In the genomic region with DNA sequence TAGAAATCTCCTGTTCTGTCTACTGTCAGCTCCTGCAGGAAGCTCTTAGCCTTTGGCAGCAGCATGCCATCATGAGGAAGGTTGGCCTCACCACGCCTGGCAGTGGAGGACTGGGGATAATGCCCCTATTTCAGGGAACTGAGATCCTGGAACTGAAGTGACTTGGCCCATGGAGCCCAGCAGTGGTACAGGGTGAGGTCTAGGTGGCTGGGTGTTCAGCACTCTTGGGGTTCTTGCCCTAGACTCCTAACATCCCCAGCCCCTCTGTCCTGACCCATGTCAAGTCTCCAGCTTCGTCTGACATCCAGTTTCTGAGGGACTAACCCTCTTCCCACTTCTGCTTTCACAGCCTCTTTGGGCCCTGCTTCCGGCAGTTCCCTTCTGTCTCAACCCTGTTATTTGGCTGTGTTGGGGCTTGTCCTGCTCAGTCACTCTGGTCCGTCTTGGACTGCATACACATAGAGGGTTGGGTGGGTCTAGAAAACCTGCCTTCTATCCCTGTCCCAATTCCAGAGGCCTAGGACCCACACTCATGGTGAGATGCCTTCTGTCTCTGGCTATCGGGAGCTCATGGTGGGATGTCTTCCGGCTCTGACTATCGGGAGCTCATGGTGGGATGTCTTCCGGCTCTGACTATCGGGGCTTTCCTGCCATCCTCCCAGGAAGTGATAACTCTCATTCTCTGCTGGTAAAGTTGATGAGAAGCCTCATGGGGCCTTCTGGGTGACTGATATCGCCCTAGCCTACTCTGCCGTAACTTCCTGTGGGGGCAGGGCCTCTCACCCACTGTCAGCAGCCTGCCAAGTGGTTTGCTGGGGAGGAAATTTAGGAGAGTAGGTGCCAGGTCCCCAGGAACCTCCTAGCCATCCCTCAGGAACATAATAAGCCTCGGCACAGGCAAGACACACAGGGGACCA, we compare ENCODE assay signal across 9 mouse cellular contexts. TPM values are rescaled to one million over a fixed set of nuclear protein-coding genes. Genes with fewer than 3 reads are reported as not detected.
DNase-seq lines count a peak whose midpoint lies in the region; ATAC-seq and TF ChIP-seq lines count a peak whose summit lies in the region.
"Had no signal": no experiment of that assay in that cellular context is flagged by ENCODE, and none has a peak within 500 bp of the region (broad histone marks: within the 10 kb centered on the region; RNA-seq: fewer than 3 reads in every experiment).

No protein-coding gene starts in this region.

- intact Hi-C loops in heart, postnatal 36 days (cut with DNase I) = no loop called here
- intact Hi-C loops in left cerebral cortex, postnatal 14 days (cut with DNase I) = loop anchor here (5.0 kb wide), 1 partner anchor 85 kb away; a partner anchor contains a TSS

- TF ChIP-seq EP300 in liver, postnatal 0 days (IDR thresholded peaks at IDR 0.05; ENCODE audit: low read depth) = peak; percentile 89
- TF ChIP-seq EP300 in stomach, postnatal 0 days (optimal IDR thresholded peaks at IDR 0.05) = no peak

- peaks cover 95% of the 10 kb centered on the region for H3K36me3 ChIP-seq in erythroblast, embryonic 14.5 days (ENCODE audit: control insufficient read depth)
- peaks cover 54% of the 10 kb centered on the region for H3K36me3 ChIP-seq in liver, postnatal 0 days (replicated peaks; ENCODE audit: insufficient read depth, low read length)
- peaks cover 10% of the 10 kb centered on the region; the same call in 1 of the 2 replicates for H3K36me3 ChIP-seq in stomach, postnatal 0 days (ENCODE audit: control insufficient read depth, insufficient read depth, low read length)

- H3K27me3 ChIP-seq in erythroblast, embryonic 14.5 days (ENCODE audit: control insufficient read depth) = no peaks in the 10 kb centered on the region
- no peaks in the 10 kb centered on the region for H3K27me3 ChIP-seq in liver, postnatal 0 days (ENCODE audit: insufficient read depth, low read length)
- no peaks in the 10 kb centered on the region for H3K27me3 ChIP-seq in stomach, postnatal 0 days (ENCODE audit: control insufficient read depth, insufficient read depth, low read length)
- H3K27me3 ChIP-seq: embryonic facial prominence, embryonic 12.5 days had no signal

- peak overlapping the region; percentile 97 for H3K27ac ChIP-seq in liver, postnatal 0 days (ENCODE audit: low read depth)
- peak overlapping the region; percentile 53 for H3K27ac ChIP-seq in stomach, postnatal 0 days (replicated peaks)
- H3K27ac ChIP-seq: embryonic facial prominence, embryonic 12.5 days had no signal

- H3K4me2 ChIP-seq in liver, postnatal 0 days (ENCODE audit: low read depth, low read length) = peak overlapping the region; percentile 80
- H3K4me2 ChIP-seq in stomach, postnatal 0 days (replicated peaks; ENCODE audit: low read depth) = no peak overlapping the region
- H3K4me2 ChIP-seq: embryonic facial prominence, embryonic 12.5 days had no signal

- peaks cover 65% of the 10 kb centered on the region for H3K4me1 ChIP-seq in erythroblast, embryonic 14.5 days (ENCODE audit: control insufficient read depth)
- peaks cover 18% of the 10 kb centered on the region for H3K4me1 ChIP-seq in liver, postnatal 0 days (ENCODE audit: insufficient read depth)
- no peaks in the 10 kb centered on the region for H3K4me1 ChIP-seq in stomach, postnatal 0 days (replicated peaks; ENCODE audit: control insufficient read depth, insufficient read depth)
- H3K4me1 ChIP-seq: embryonic facial prominence, embryonic 12.5 days had no signal

- peak overlapping the region; percentile 71 for H3K4me3 ChIP-seq in erythroblast, embryonic 14.5 days (replicated peaks)
- peak overlapping the region; percentile 54 for H3K4me3 ChIP-seq in liver, postnatal 0 days (ENCODE audit: low read depth, low read length)
- H3K4me3 ChIP-seq in stomach, postnatal 0 days (ENCODE audit: low read depth, low read length) = no peak overlapping the region
- H3K4me3 ChIP-seq: embryonic facial prominence, embryonic 12.5 days had no signal

- 22% methylated on average over 12 of the region's 12 CpGs for WGBS in liver, postnatal 0 days (ENCODE audit: insufficient replicate concordance)
- WGBS in stomach, postnatal 0 days = 72% methylated on average over 12 of the region's 12 CpGs

- ATAC-seq in liver, postnatal 0 days = peak; percentile 85
- ATAC-seq in stomach, postnatal 0 days (ENCODE audit: low FRiP score, low TSS enrichment) = no peak

- no peaks in the 10 kb centered on the region for H3K9me3 ChIP-seq in erythroblast, embryonic 14.5 days (ENCODE audit: control insufficient read depth, low read length)
- no peaks in the 10 kb centered on the region for H3K9me3 ChIP-seq in liver, postnatal 0 days (ENCODE audit: low read length)
- H3K9me3 ChIP-seq in stomach, postnatal 0 days (ENCODE audit: control insufficient read depth, low read length) = no peaks in the 10 kb centered on the region
- H3K9me3 ChIP-seq: embryonic facial prominence, embryonic 12.5 days had no signal

- TF ChIP-seq CTCF in liver, postnatal 0 days (IDR thresholded peaks at IDR 0.05; ENCODE audit: low read depth) = no peak
- TF ChIP-seq CTCF in stomach, postnatal 0 days (IDR thresholded peaks at IDR 0.05; ENCODE audit: low read depth) = no peak

- H3K9ac ChIP-seq in liver, postnatal 0 days (replicated peaks) = peak overlapping the region; percentile 73
- no peak overlapping the region for H3K9ac ChIP-seq in stomach, postnatal 0 days (ENCODE audit: low read length)
- H3K9ac ChIP-seq: embryonic facial prominence, embryonic 12.5 days had no signal

- DNase-seq in heart, adult 18-20 months = peak; percentile 24 to 46
- no peak for DNase-seq in heart, postnatal 36 days
- DNase-seq in liver, postnatal 0 days = peak; percentile 81
- DNase-seq in stomach, postnatal 0 days (ENCODE audit: low spot score) = no peak
- no peak for DNase-seq in neural tube, embryonic 10.5 days (ENCODE audit: extremely low spot score, low spot score)
- no peak for DNase-seq in left cerebral cortex, postnatal 14 days (ENCODE audit: low spot score in 2 of 2)
- DNase-seq in Muller cell, postnatal 12 days (ENCODE audit: inconsistent ontology term) = no peak

RNA-seq across cellular contexts. Expression of a gene that starts 1.5 kb away (rescaled TPM):
- total RNA-seq in heart, adult 18-20 months (2021) = 1 to 10 TPM; 4.4 to 6.0 TPM
- 1 to 10 TPM; 4.2 to 5.9 TPM for total RNA-seq in heart, postnatal 36 days (2021)
- 48.3 and 49.3 TPM in 2 replicates for polyA plus RNA-seq in erythroblast, embryonic 14.5 days (2012)
- 60.5 and 70.2 TPM in 2 replicates for polyA plus RNA-seq in liver, postnatal 0 days (2015; fragmentation: Nextera tagmentation; extraction: Ambion mirVana)
- polyA plus RNA-seq in stomach, postnatal 0 days (2015; fragmentation: Nextera tagmentation; extraction: Ambion mirVana) = 7.6 and 8.1 TPM in 2 replicates
- total RNA-seq in left cerebral cortex, postnatal 14 days (2021) = 1 to 10 TPM; 4.5 to 4.6 TPM

RNA-seq across cellular contexts. Expression of a gene that starts 21.9 kb away (rescaled TPM):
- total RNA-seq in heart, adult 18-20 months (2021) = 10 to 100 TPM; 22.4 to 26.4 TPM
- 10 to 100 TPM; 23.0 to 25.5 TPM for total RNA-seq in heart, postnatal 36 days (2021)
- 0.10 and 0.16 TPM in 2 replicates for polyA plus RNA-seq in erythroblast, embryonic 14.5 days (2012)
- polyA plus RNA-seq in liver, postnatal 0 days (2015; fragmentation: Nextera tagmentation; extraction: Ambion mirVana) = 2.9 and 4.1 TPM in 2 replicates
- polyA plus RNA-seq in stomach, postnatal 0 days (2015; fragmentation: Nextera tagmentation; extraction: Ambion mirVana) = 10.0 and 10.1 TPM in 2 replicates
- total RNA-seq in left cerebral cortex, postnatal 14 days (2021) = 10 to 100 TPM; 19.1 to 20.7 TPM

RNA-seq across cellular contexts. Expression of a gene that starts 21.9 kb away (rescaled TPM):
- total RNA-seq in heart, adult 18-20 months (2021) = 10 to 100 TPM; 23.7 to 25.4 TPM
- 10 to 100 TPM; 27.0 to 28.9 TPM for total RNA-seq in heart, postnatal 36 days (2021)
- 1.1 and 1.8 TPM in 2 replicates for polyA plus RNA-seq in erythroblast, embryonic 14.5 days (2012)
- polyA plus RNA-seq in liver, postnatal 0 days (2015; fragmentation: Nextera tagmentation; extraction: Ambion mirVana) = 11.6 and 14.5 TPM in 2 replicates
- 21.1 and 21.2 TPM in 2 replicates for polyA plus RNA-seq in stomach, postnatal 0 days (2015; fragmentation: Nextera tagmentation; extraction: Ambion mirVana)
- total RNA-seq in left cerebral cortex, postnatal 14 days (2021) = 10 to 100 TPM in 1 of 2 experiments, 1 to 10 TPM in 1; 8.7 to 10.1 TPM

RNA-seq across cellular contexts. Expression of a gene that starts 22.0 kb away (rescaled TPM):
- total RNA-seq in heart, adult 18-20 months (2021) = 100 to 1,000 TPM; 137 to 160 TPM
- total RNA-seq in heart, postnatal 36 days (2021) = 100 to 1,000 TPM in 1 of 2 experiments, 10 to 100 TPM in 1; 98.7 to 126 TPM
- 9.2 and 15.0 TPM in 2 replicates for polyA plus RNA-seq in erythroblast, embryonic 14.5 days (2012)
- 47.2 and 51.4 TPM in 2 replicates for polyA plus RNA-seq in liver, postnatal 0 days (2015; fragmentation: Nextera tagmentation; extraction: Ambion mirVana)
- 67.9 and 69.7 TPM in 2 replicates for polyA plus RNA-seq in stomach, postnatal 0 days (2015; fragmentation: Nextera tagmentation; extraction: Ambion mirVana)
- 100 to 1,000 TPM; 155 to 165 TPM for total RNA-seq in left cerebral cortex, postnatal 14 days (2021)

RNA-seq across cellular contexts. Expression of a gene that starts 25.4 kb away (rescaled TPM):
- total RNA-seq in heart, adult 18-20 months (2021) = 10 to 100 TPM; 54.6 to 55.1 TPM
- total RNA-seq in heart, postnatal 36 days (2021) = 10 to 100 TPM; 51.0 to 57.1 TPM
- 3.8 and 5.5 TPM in 2 replicates for polyA plus RNA-seq in erythroblast, embryonic 14.5 days (2012)
- polyA plus RNA-seq in liver, postnatal 0 days (2015; fragmentation: Nextera tagmentation; extraction: Ambion mirVana) = 10.9 and 11.2 TPM in 2 replicates
- polyA plus RNA-seq in stomach, postnatal 0 days (2015; fragmentation: Nextera tagmentation; extraction: Ambion mirVana) = 33.0 and 37.2 TPM in 2 replicates
- 10 to 100 TPM; 21.1 to 21.2 TPM for total RNA-seq in left cerebral cortex, postnatal 14 days (2021)

Comparison
In these comparisons a context has a peak if more than half of its experiments do, and no peak if none do; other contexts are left out.
1. DNase-seq: peak in heart, adult 18-20 months (2 of 2) and liver, postnatal 0 days (single experiment); none in heart, postnatal 36 days (0 of 2), stomach, postnatal 0 days (single experiment), neural tube, embryonic 10.5 days (single experiment), left cerebral cortex, postnatal 14 days (0 of 2) and Muller cell, postnatal 12 days (single experiment).